Comparison of ENCODE assay signal across 15 mouse cellular contexts in genomic region chr15:97050436-97050835, GRCm38 (mm10). TPM values are rescaled to one million over a fixed set of nuclear protein-coding genes. Genes with fewer than 3 reads are reported as not detected.
A peak's percentile ranks its signal among the peaks of the same experiment; 100 is the strongest.
DNase-seq lines count a peak whose midpoint lies in the region; TF ChIP-seq lines count a peak whose summit lies in the region.
"Had no signal": no experiment of that assay in that cellular context is flagged by ENCODE, and none has a peak within 500 bp of the region (broad histone marks: within the 10 kb centered on the region; RNA-seq: fewer than 3 reads in every experiment).

No protein-coding gene starts in this region.

- intact Hi-C loops in heart, postnatal 10 days (cut with DNase I) = loop anchor here (5.0 kb wide), 1 partner anchor 48 kb away; no protein-coding TSS in a partner anchor

- peaks cover 4% of the 10 kb centered on the region; the same call in 1 of the 2 replicates for H3K9me3 ChIP-seq in heart, embryonic 10.5 days
- no peaks in the 10 kb centered on the region for H3K9me3 ChIP-seq in ES-Bruce4 (replicated peaks; ENCODE audit: control insufficient read depth, insufficient read depth, low read length, poor library complexity, severe bottlenecking)

- no peak for TF ChIP-seq POLR2A in ES-Bruce4 (IDR thresholded peaks at IDR 0.05; ENCODE audit: insufficient read depth, low read length)
- TF ChIP-seq POLR2A in kidney, adult 2 months (IDR thresholded peaks at IDR 0.05; ENCODE audit: low read depth, low read length) = no peak

- DNase-seq in heart, embryonic 10.5 days (ENCODE audit: low spot score) = no peak
- DNase-seq in heart, adult 11 months = no peak
- DNase-seq in R1 (ENCODE audit: low read depth, low spot score) = peak; percentile 69
- peak; percentile 41 to 44 for DNase-seq in heart, postnatal 10 days
- no peak for DNase-seq in kidney, adult 11 months
- no peak for DNase-seq in kidney, adult 2 months
- DNase-seq: cerebellum, adult 11 months; lung, postnatal 14 days; thymus, adult 2 months had no signal

- no peak overlapping the region for H3K9ac ChIP-seq in ES-Bruce4 (ENCODE audit: low read depth, poor library complexity, severe bottlenecking)
- H3K9ac ChIP-seq: liver, embryonic 14.5 days had no signal

- WGBS in heart, embryonic 10.5 days = 34% methylated on average over 12 of the region's 12 CpGs
- 62% methylated on average over 12 of the region's 12 CpGs for WGBS in kidney, adult 2 months

- H3K27me3 ChIP-seq in heart, embryonic 10.5 days (ENCODE audit: insufficient read depth, poor library complexity, severe bottlenecking) = no peaks in the 10 kb centered on the region
- no peaks in the 10 kb centered on the region for H3K27me3 ChIP-seq in ES-Bruce4 (ENCODE audit: control insufficient read depth, insufficient read depth, low read length, poor library complexity, severe bottlenecking)
- no peaks in the 10 kb centered on the region for H3K27me3 ChIP-seq in kidney, adult 2 months (replicated peaks; ENCODE audit: control insufficient read depth, insufficient read depth, low read length)

- H3K27ac ChIP-seq in heart, embryonic 10.5 days = peak overlapping the region; percentile 85
- H3K27ac ChIP-seq in ES-Bruce4 (ENCODE audit: insufficient read depth, low read length) = peak overlapping the region; percentile 33; the same call in 1 of the 2 replicates
- no peak overlapping the region for H3K27ac ChIP-seq in kidney, adult 2 months (ENCODE audit: insufficient read depth, low read depth, low read length)
- H3K27ac ChIP-seq: heart, adult 2 months; kidney, postnatal 0 days; liver, embryonic 14.5 days had no signal

- no peak overlapping the region for H3K4me3 ChIP-seq in heart, embryonic 10.5 days
- peak overlapping the region; percentile 34; the same call in 1 of the 2 replicates for H3K4me3 ChIP-seq in ES-Bruce4 (ENCODE audit: low read depth, low read length)
- no peak overlapping the region for H3K4me3 ChIP-seq in kidney, adult 2 months (ENCODE audit: insufficient read depth, low read depth, low read length)
- H3K4me3 ChIP-seq: heart, adult 2 months had no signal

- peaks cover 7% of the 10 kb centered on the region; the same call in 1 of the 2 replicates for H3K36me3 ChIP-seq in heart, embryonic 10.5 days
- H3K36me3 ChIP-seq in ES-Bruce4 (ENCODE audit: control insufficient read depth, insufficient read depth, low read length, poor library complexity, severe bottlenecking) = no peaks in the 10 kb centered on the region
- H3K36me3 ChIP-seq in kidney, adult 2 months (ENCODE audit: control insufficient read depth, insufficient read depth, low read length) = no peaks in the 10 kb centered on the region

- peak; percentile 22; the same call in 1 of the 2 replicates for TF ChIP-seq EP300 in ES-Bruce4 (IDR thresholded peaks at IDR 0.05; ENCODE audit: insufficient read depth, low read depth, low read length)

- peaks cover 45% of the 10 kb centered on the region for H3K4me1 ChIP-seq in heart, embryonic 10.5 days
- H3K4me1 ChIP-seq in ES-Bruce4 (ENCODE audit: control insufficient read depth, insufficient read depth, low read length) = peaks cover 10% of the 10 kb centered on the region
- H3K4me1 ChIP-seq in kidney, adult 2 months (ENCODE audit: control insufficient read depth, insufficient read depth, low read length) = no peaks in the 10 kb centered on the region

- no peak for TF ChIP-seq CTCF in ES-Bruce4 (IDR thresholded peaks at IDR 0.05; ENCODE audit: low read depth, low read length)
- no peak for TF ChIP-seq CTCF in kidney, adult 2 months (conservative IDR thresholded peaks at IDR 0.05; ENCODE audit: insufficient read depth, insufficient read length, low read depth, low read length)

RNA-seq across cellular contexts. Expression of gene Slc38a4, which starts 5.3 kb away (rescaled TPM):
- 148 and 160 TPM in 2 replicates for polyA plus RNA-seq in heart, embryonic 10.5 days (2016; fragmentation: Nextera tagmentation; extraction: Ambion mirVana)
- 186 and 187 TPM in 2 replicates for polyA plus RNA-seq in ES-Bruce4 (2011; ENCODE audit: insufficient read depth, insufficient read length, low read depth, missing spikeins)
- 10 to 100 TPM; 61.5 to 61.8 TPM for total RNA-seq in heart, postnatal 10 days (2021)
- polyA plus RNA-seq in kidney, adult 2 months (2012; rRNA removed) = 2.6 and 2.7 TPM in 2 replicates
- total RNA-seq: common myeloid progenitor, adult 5-6 weeks; monocyte, adult 5-6 weeks had no signal

Comparison
In these comparisons a context has a peak if more than half of its experiments do, and no peak if none do; other contexts are left out.
1. DNase-seq: peak in R1 (single experiment) and heart, postnatal 10 days (2 of 2); none in heart, embryonic 10.5 days (single experiment), heart, adult 11 months (single experiment), kidney, adult 11 months (single experiment) and kidney, adult 2 months (single experiment).
2. RNA of gene Slc38a4, which starts 5.3 kb away (polyA plus RNA-seq): 186 to 187 TPM in ES-Bruce4 and 148 to 160 TPM in heart, embryonic 10.5 days; 2.6 to 2.7 TPM in kidney, adult 2 months; every median in the first group is over 10 times any median in the second.